Mouse (Mus musculus): ENCODE measurements around the gene Cdk15. TPM values are rescaled to one million over a fixed set of nuclear protein-coding genes. Genes with fewer than 3 reads are reported as not detected.

Gene Cdk15
- polyA plus RNA-seq, 1 experiment from 2014 or later, result 0.57 TPM

- Histone ChIP-seq H3K4me3 (no peak overlapping the region), H3K36me3 (no peaks in the 10 kb centered on the region), H3K27ac (no peak overlapping the region), H3K4me2 (no peak overlapping the region), H3K4me1 (replicated peaks) (peaks cover 9% of the 10 kb centered on the region; the same call in 1 of the 2 replicates), H3K9me3 (replicated peaks) (no peaks in the 10 kb centered on the region), H3K9ac (no peak overlapping the region), H3K27me3 (peaks cover 30% of the 10 kb centered on the region)
- no peak for ATAC-seq (replicated peaks; ENCODE audit: insufficient number of reproducible peaks, insufficient read depth, low FRiP score, low read depth)
- 33% methylated on average over 10 of the region's 10 CpGs for WGBS
These were observed 124.2 kb downstream of the Cdk15 start for GRCm38 (mm10) chr1:59380926-59381325.

- no peak overlapping the region for H3K9ac ChIP-seq
- 63% methylated on average over 7 of the region's 7 CpGs for WGBS
- no peak overlapping the region for H3K4me2 ChIP-seq
- no peaks in the 10 kb centered on the region for H3K36me3 ChIP-seq
- ATAC-seq (replicated peaks; ENCODE audit: insufficient number of reproducible peaks, insufficient read depth, low FRiP score, low read depth), result no peak
- peaks cover 27% of the 10 kb centered on the region for H3K27me3 ChIP-seq
- H3K4me1 ChIP-seq (replicated peaks), result peaks cover 9% of the 10 kb centered on the region; the same call in 1 of the 2 replicates
- H3K9me3 ChIP-seq (replicated peaks), result no peaks in the 10 kb centered on the region
- H3K27ac ChIP-seq, result no peak overlapping the region
- no peak overlapping the region for H3K4me3 ChIP-seq
These were observed 124.8 kb downstream of the Cdk15 start for GRCm38 (mm10) chr1:59381483-59381882.

DNA sequence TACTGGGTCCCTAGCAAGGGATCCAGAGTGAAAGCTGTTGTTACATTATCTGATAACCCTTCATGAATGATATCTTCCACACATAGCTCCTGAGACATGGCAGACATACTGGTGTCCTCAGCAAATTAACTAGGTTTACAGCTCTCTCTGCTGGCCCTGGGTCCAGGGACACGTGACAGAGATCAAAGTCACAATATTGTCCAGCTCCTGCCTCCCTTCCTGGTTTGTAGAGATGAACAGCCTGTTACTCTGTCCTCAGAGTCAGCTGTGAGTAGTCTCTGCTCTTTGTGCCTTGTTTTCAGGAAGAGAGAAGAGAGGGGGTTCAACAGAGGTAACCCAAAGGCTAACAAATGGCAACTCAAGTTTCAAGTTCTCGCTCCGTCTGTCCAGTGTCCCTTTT is 125.8 kb downstream of the Cdk15 start:
- no peak overlapping the region for H3K4me3 ChIP-seq
- ATAC-seq (replicated peaks; ENCODE audit: insufficient number of reproducible peaks, insufficient read depth, low FRiP score, low read depth), result no peak
- WGBS, result 87% methylated on average over 3 of the region's 3 CpGs
- no peaks in the 10 kb centered on the region for H3K9me3 ChIP-seq (replicated peaks)
- peaks cover 19% of the 10 kb centered on the region for H3K27me3 ChIP-seq
- no peaks in the 10 kb centered on the region for H3K36me3 ChIP-seq
- no peak overlapping the region for H3K4me2 ChIP-seq
- H3K9ac ChIP-seq, result no peak overlapping the region
- H3K4me1 ChIP-seq (replicated peaks), result peaks cover 6% of the 10 kb centered on the region; the same call in 1 of the 2 replicates
- H3K27ac ChIP-seq, result no peak overlapping the region

GRCm38 (mm10) chr1:59383049-59383610 is 126.4 kb downstream of the Cdk15 start:
- no peak overlapping the region for H3K9ac ChIP-seq
- ATAC-seq (replicated peaks; ENCODE audit: insufficient number of reproducible peaks, insufficient read depth, low FRiP score, low read depth), result no peak
- no peaks in the 10 kb centered on the region for H3K36me3 ChIP-seq
- H3K4me1 ChIP-seq (replicated peaks), result peaks cover 6% of the 10 kb centered on the region; the same call in 1 of the 2 replicates
- WGBS, result 59% methylated on average over 6 of the region's 6 CpGs
- H3K4me3 ChIP-seq, result no peak overlapping the region
- H3K27ac ChIP-seq, result no peak overlapping the region
- no peak overlapping the region for H3K4me2 ChIP-seq
- H3K27me3 ChIP-seq, result peaks cover 18% of the 10 kb centered on the region
- no peaks in the 10 kb centered on the region for H3K9me3 ChIP-seq (replicated peaks)

GRCm38 (mm10) chr1:59384400-59384799 is 127.7 kb downstream of the Cdk15 start:
- H3K27ac ChIP-seq, result no peak overlapping the region
- peaks cover 6% of the 10 kb centered on the region; the same call in 1 of the 2 replicates for H3K4me1 ChIP-seq (replicated peaks)
- H3K9ac ChIP-seq, result no peak overlapping the region
- no peaks in the 10 kb centered on the region for H3K9me3 ChIP-seq (replicated peaks)
- WGBS, result 86% methylated on average over 3 of the region's 3 CpGs
- no peak for ATAC-seq (replicated peaks; ENCODE audit: insufficient number of reproducible peaks, insufficient read depth, low FRiP score, low read depth)
- H3K36me3 ChIP-seq, result no peaks in the 10 kb centered on the region
- H3K27me3 ChIP-seq, result peaks cover 12% of the 10 kb centered on the region
- H3K4me3 ChIP-seq, result no peak overlapping the region
- H3K4me2 ChIP-seq, result no peak overlapping the region

DNA sequence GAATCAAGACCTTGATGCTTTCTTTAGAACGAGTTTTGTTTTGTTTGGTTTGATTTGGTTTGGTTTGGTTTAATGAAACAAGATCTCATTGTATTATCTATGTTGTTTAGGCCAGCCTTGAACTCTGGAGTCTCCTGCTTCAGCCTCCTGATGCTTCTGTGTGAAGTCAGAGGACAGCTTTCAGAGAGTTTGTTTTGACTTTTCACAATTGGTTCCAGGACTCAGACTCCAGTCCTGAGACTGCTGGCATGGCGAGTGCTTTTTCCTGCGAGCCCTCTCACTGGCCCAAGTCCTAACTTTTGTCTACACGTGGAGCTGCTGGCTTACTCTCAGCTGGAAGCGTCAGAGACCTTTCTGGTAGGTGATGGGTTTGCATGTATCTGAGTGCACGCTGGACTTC is 128.9 kb downstream of the Cdk15 start:
- peaks cover 12% of the 10 kb centered on the region for H3K27me3 ChIP-seq

GRCm38 (mm10) chr1:59387542-59388314 is 131.0 kb downstream of the Cdk15 start:
- Histone ChIP-seq H3K27ac (no peak overlapping the region), H3K4me3 (no peak overlapping the region), H3K36me3 (no peaks in the 10 kb centered on the region), H3K4me2 (no peak overlapping the region), H3K27me3 (peaks cover 8% of the 10 kb centered on the region; the same call in 1 of the 2 replicates), H3K9me3 (replicated peaks) (no peaks in the 10 kb centered on the region), H3K9ac (no peak overlapping the region), H3K4me1 (replicated peaks) (no peaks in the 10 kb centered on the region)
- ATAC-seq (replicated peaks; ENCODE audit: insufficient number of reproducible peaks, insufficient read depth, low FRiP score, low read depth), result no peak
- WGBS, result 38% methylated on average over 3 of the region's 3 CpGs

More for the DNA sequence above, 128.9 kb downstream of the Cdk15 start:
- no peak overlapping the region for H3K27ac ChIP-seq
- 77% methylated on average over 6 of the region's 6 CpGs for WGBS
- no peak for ATAC-seq (replicated peaks; ENCODE audit: insufficient number of reproducible peaks, insufficient read depth, low FRiP score, low read depth)
- no peak overlapping the region for H3K4me2 ChIP-seq
- H3K9ac ChIP-seq, result no peak overlapping the region
- no peaks in the 10 kb centered on the region for H3K9me3 ChIP-seq (replicated peaks)
- H3K36me3 ChIP-seq, result no peaks in the 10 kb centered on the region
- peaks cover 6% of the 10 kb centered on the region; the same call in 1 of the 2 replicates for H3K4me1 ChIP-seq (replicated peaks)
- H3K4me3 ChIP-seq, result no peak overlapping the region

DNA sequence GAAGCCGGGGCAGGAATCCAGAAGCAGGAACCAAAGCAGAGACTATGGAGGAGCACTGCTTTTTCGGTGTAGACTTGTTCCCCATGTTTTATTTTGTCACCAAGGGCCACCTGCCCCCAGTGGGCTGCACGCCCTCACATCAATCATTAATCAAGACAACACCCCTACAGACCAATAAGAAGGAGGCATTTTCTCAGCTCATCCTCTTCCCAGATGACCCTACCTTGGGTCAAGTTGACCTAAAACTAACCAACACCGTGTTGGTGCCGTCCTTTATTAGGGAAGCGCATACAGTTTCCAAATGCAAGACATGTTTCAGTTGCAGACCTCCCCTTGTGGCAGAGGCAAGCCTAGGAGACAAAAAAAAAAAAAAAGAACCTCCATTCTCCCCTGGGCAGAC is 132.5 kb downstream of the Cdk15 start:
- H3K36me3 ChIP-seq, result no peaks in the 10 kb centered on the region
- H3K4me1 ChIP-seq (replicated peaks), result no peaks in the 10 kb centered on the region
- no peak overlapping the region for H3K9ac ChIP-seq
- H3K27ac ChIP-seq, result no peak overlapping the region
- H3K4me2 ChIP-seq, result no peak overlapping the region
- H3K4me3 ChIP-seq, result no peak overlapping the region
- ATAC-seq (replicated peaks; ENCODE audit: insufficient number of reproducible peaks, insufficient read depth, low FRiP score, low read depth), result no peak
- H3K27me3 ChIP-seq, result peaks cover 3% of the 10 kb centered on the region; the same call in 1 of the 2 replicates
- WGBS, result 87% methylated on average over 6 of the region's 6 CpGs
- H3K9me3 ChIP-seq (replicated peaks), result no peaks in the 10 kb centered on the region

GRCm38 (mm10) chr1:59391736-59392135 is 135.0 kb downstream of the Cdk15 start:
- H3K27ac ChIP-seq, result no peak overlapping the region
- H3K4me2 ChIP-seq, result no peak overlapping the region
- no peak for ATAC-seq (replicated peaks; ENCODE audit: insufficient number of reproducible peaks, insufficient read depth, low FRiP score, low read depth)
- H3K9ac ChIP-seq, result no peak overlapping the region
- H3K27me3 ChIP-seq, result peaks cover 10% of the 10 kb centered on the region; the same call in 1 of the 2 replicates
- H3K9me3 ChIP-seq (replicated peaks), result no peaks in the 10 kb centered on the region
- H3K4me1 ChIP-seq (replicated peaks), result no peaks in the 10 kb centered on the region
- H3K4me3 ChIP-seq, result no peak overlapping the region
- H3K36me3 ChIP-seq, result no peaks in the 10 kb centered on the region
- 48% methylated on average over 3 of the region's 3 CpGs for WGBS

DNA sequence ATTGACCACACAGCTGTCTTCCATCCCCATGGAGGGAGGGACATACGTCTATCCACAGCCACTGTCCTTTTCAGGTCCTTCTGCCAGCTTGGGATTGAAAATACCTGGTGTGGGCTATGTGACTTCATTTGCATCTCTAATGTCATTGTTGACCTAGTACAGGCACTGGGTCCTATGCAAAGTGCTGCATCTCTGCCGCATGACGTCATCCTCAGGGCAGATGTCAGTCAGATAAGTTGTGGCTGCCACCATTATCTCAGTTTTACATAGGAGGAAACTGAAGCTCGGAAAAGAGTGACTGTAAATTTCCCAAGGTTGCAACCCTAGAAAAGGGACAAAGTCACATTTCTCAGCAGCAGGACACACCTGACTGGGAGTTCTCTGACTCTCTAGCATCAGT is 137.4 kb downstream of the Cdk15 start:
- no peak overlapping the region for H3K27ac ChIP-seq
- no peaks in the 10 kb centered on the region for H3K4me1 ChIP-seq (replicated peaks)
- H3K9me3 ChIP-seq (replicated peaks), result no peaks in the 10 kb centered on the region
- no peak overlapping the region for H3K4me2 ChIP-seq
- H3K27me3 ChIP-seq, result peaks cover 10% of the 10 kb centered on the region; the same call in 1 of the 2 replicates
- H3K36me3 ChIP-seq, result no peaks in the 10 kb centered on the region
- WGBS, result 67% methylated on average over 4 of the region's 4 CpGs
- no peak overlapping the region for H3K4me3 ChIP-seq
- H3K9ac ChIP-seq, result no peak overlapping the region
- no peak for ATAC-seq (replicated peaks; ENCODE audit: insufficient number of reproducible peaks, insufficient read depth, low FRiP score, low read depth)

- Histone ChIP-seq H3K27me3 (peaks cover 10% of the 10 kb centered on the region; the same call in 1 of the 2 replicates), H3K27ac (no peak overlapping the region), H3K4me3 (no peak overlapping the region), H3K9ac (no peak overlapping the region), H3K36me3 (no peaks in the 10 kb centered on the region), H3K4me2 (no peak overlapping the region), H3K9me3 (replicated peaks) (no peaks in the 10 kb centered on the region), H3K4me1 (replicated peaks) (no peaks in the 10 kb centered on the region)
- WGBS, result 57% methylated on average over 6 of the region's 6 CpGs
- no peak for ATAC-seq (replicated peaks; ENCODE audit: insufficient number of reproducible peaks, insufficient read depth, low FRiP score, low read depth)
These were observed 137.9 kb downstream of the Cdk15 start for GRCm38 (mm10) chr1:59394616-59395015.

All from heart, embryonic 15.5 days (tissue).